Mouse (Mus musculus) left cerebral cortex, postnatal 36 days (tissue): ENCODE results near the gene Hapln2. TPM values are rescaled to one million over a fixed set of nuclear protein-coding genes. Genes with fewer than 3 reads are reported as not detected.
A peak's percentile ranks its signal among the peaks of the same experiment; 100 is the strongest.

ENCODE experiments used
- DNase-seq, 2 experiments: peaks; one replicate each; pipeline ENCODE4 v3.0.0; 2021 to 2022; ENCODE audit warnings: low spot score in 2 of 2, mixed read lengths in 1 of 2
- intact Hi-C: fragments of 180-260 bp; cut with DNase I; formaldehyde crosslinking; loops from one replicate; pipeline ENCODE4 v1.15.1; 2025
- total RNA-seq, 2 experiments: library from RNA; stranded (reverse); gene quantifications; 2 replicates each; pipeline ENCODE4 v1.2.3; 2021

The Hapln2 gene
- 10 to 100 TPM; 14.5 to 15.4 TPM for total RNA-seq

GRCm38 (mm10) chr3:88027434-88028186, at the start of gene Hapln2:
Gene Hapln2, minus strand, starts transcription at chr3:88027583.
- intact Hi-C loops, result no loop called here
- DNase-seq, result no peak

DNA sequence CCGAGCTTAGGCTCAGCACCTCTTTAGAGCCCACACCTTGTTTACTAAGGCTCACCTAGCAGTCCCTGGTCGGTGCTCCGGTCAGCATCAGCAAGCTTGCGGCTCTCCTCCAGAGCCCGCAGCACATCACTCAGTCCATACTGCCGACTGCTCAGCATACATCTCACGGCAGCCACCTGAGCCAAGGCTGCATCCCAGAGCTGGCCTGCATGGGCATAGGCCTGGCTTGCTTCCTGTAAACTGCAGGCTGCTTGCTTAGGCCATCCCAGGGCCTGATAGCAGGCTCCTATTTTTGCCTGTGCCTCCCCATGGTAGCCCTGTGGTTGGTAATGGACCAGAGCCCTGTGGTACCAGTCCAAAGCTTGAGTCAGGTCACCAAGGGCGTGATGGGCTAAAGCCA, 47.4 kb upstream of the Hapln2 start:
- DNase-seq, result no peak
- intact Hi-C loops, result no loop called here

DNA sequence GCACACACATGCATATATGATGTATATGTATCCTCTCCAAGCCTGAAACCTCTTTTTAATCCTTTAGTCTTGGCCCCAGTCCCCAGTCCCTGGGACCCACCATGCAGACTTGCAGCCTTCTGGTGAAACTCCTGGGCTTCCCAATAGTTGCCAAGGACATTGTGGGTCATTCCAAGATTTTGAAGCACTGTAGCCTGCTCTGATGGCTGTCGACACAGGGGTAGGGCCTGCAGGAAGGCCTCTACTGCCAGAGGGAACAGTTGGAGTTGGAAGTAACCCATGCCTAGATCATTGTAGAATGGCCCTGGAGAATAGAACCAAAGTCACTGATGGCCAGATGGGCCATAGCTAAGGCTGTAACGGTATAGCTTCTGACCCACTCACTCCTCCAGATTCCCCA, 47.0 kb upstream of the Hapln2 start:
- intact Hi-C loops, result no loop called here
- DNase-seq, result no peak

DNA sequence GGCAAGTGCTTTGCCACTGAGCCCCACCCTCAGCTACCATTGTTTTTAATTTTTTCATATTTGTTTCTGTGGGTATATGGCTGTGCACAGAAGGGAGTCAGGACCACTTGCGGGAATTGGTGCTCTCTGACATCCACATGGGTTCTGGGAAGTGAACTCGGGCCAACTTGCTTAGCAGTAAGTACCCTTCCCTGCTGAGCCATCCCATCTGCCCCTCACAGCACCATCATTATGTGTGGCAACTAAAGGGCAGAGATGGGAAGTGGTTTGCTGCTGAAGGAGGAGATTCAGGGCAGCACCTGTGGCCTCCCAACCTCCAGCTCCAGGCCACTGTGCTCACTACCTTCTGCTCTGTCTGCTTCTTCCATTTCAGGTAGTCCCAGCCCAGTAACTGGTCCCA, 46.2 kb upstream of the Hapln2 start:
- intact Hi-C loops, result loop anchor here (2.0 kb wide), 2 partner anchors 103 to 139 kb away; partner anchors contain the start of gene Nes
- no peak for DNase-seq

GRCm38 (mm10) chr3:88071783-88072182, 44.4 kb upstream of the Hapln2 start:
- intact Hi-C loops, result loop anchor here (2.0 kb wide), 3 partner anchors 61 to 137 kb away; partner anchors contain the start of gene Nes
- DNase-seq, result peak; percentile 79 to 85

DNA sequence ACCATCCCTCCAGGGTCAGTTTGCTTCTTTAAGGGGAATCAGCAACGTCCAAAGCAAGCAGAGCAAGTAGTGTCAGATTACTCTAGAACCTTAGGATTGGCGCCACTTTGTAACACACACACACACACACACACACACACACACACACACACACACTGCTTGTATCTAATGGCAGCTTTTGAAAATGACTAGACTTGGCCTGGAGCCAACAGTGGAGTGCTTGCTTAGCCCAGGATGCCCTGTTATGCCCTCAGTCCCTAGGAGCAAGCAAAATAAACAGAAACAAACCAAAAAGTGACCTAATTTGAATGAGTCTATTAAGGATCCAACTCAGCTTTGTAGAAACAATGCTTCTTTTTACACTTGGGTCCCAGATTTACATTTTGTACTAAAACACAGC, 41.0 kb upstream of the Hapln2 start:
- intact Hi-C loops, result no loop called here
- DNase-seq, result no peak

GRCm38 (mm10) chr3:88057902-88058696, 30.7 kb upstream of the Hapln2 start, which contains the start of gene Naxe:
Gene Naxe, minus strand, starts transcription at chr3:88058495.
- intact Hi-C loops, result no loop called here
- DNase-seq, result peak; percentile 80 to 85

DNA sequence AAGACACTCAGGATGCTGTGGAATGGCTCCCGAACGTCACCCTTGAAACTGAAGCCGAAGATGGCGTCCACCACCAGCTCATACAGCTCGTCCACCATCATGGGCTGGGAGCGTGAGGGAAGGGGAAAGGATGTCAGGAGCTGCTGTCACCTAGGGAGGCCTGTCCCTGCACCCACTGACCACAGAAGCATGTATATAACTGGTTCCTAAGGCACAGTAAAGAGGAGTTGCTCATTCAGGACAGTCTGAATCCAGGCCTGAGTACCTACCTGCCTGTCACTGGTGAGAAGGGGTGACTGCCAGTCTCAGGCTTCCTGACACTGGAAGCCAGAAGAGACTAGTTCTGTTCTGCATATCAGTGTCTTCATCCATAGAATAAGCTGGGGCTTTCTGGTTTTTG, 29.6 kb upstream of the Hapln2 start:
- intact Hi-C loops, result no loop called here
- DNase-seq, result no peak

DNA sequence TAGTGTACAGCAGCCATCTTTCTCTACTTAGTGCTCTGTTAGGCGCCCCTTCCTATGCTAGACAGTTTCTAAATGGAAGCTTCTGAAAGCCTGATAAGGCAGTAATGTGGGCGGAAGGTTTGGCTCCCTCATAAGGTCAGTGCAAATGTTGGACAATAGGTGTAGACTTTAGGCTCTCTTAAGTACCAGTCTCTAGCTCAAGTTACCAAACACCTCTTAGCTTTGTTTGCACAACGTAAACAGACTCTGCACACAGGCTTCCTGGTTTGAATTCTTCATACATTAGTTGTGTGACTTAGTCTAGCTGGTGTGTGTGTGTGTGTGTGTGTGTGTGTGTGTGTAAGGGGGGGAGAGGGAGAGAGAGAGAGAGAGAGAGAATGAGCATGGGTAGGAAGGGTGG, 22.1 kb upstream of the Hapln2 start:
- no peak for DNase-seq
- intact Hi-C loops, result no loop called here

DNA sequence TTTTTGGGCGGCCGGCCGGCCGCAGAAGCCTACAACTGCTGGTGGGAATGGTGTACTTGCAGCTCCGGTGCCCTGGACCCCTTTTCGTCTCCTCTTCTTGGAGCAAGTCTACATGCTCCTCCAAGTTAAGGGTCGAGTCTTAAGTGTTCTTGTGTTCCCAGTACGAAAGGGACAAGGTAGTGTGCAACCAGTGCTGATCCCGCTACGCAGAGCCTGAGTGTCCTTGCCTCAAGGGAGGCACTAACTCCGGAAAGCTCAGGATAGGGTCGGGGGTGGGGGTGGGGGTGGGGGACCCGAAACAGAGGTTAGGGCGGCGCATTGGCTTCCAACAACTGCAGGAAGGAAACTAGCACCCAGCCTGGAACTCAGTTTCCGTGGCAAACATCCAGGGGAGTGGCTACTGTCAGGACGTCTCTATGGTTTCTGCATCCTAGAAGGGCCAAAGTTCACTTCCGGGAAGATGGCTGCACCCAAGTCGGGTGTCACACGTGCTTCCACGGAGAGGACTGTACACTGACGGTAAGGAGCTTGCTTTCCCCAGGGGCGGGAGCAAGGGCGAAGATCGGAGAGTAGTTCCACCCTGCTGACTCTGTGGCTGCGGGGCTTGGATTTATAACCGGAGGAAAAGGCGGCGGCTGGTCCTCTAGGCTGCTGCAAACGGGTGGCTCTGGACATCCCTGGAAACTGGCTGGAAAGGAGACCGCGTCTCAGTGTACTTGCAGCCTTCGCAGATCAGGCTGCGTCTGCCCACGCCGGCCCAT, 15.5 kb upstream of the Hapln2 start, which contains the start of gene Gpatch4:
TSS of gene Gpatch4 (plus strand) at position 448 of the 761 bp plus-strand sequence.
- intact Hi-C loops, result no loop called here
- peak; percentile 81 to 85 for DNase-seq

DNA sequence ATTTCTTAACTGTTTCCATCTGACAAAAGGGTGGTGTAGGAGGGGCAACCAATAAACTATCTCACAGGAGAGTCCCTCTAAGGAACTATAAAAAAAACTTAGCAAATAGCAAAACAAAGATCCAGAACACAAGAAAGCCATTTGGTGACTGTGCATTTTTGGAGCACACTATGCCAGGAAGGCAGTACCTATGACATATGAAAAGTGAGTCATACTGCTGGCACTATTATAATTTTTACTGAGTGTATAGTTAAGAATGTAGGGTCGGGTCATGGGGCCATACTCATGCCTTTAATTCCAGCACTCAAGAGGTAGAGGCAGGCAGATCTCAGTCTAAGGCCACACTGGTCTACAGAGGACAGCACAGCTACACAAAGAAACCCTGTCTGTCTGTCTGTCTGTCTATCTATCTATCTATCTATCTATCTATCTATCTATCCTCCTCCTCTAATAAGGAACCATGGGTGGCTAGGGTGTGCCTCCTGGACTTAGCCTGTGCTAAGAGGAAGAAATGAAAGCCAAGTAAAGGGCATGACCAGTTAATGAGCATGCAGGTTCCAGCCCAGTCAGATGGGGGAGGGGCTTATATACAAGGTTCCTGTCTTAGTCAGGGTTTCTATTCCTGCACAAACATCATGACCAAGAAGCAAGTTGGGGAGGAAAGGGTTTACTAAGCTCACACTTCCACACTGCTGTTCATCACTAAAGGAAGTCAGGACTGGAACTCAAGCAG, 8.3 kb upstream of the Hapln2 start:
- intact Hi-C loops, result no loop called here
- DNase-seq, result no peak

- intact Hi-C loops, result no loop called here
- no peak for DNase-seq
Measured at GRCm38 (mm10) chr3:88033506-88033905, 6.1 kb upstream of the Hapln2 start.

DNA sequence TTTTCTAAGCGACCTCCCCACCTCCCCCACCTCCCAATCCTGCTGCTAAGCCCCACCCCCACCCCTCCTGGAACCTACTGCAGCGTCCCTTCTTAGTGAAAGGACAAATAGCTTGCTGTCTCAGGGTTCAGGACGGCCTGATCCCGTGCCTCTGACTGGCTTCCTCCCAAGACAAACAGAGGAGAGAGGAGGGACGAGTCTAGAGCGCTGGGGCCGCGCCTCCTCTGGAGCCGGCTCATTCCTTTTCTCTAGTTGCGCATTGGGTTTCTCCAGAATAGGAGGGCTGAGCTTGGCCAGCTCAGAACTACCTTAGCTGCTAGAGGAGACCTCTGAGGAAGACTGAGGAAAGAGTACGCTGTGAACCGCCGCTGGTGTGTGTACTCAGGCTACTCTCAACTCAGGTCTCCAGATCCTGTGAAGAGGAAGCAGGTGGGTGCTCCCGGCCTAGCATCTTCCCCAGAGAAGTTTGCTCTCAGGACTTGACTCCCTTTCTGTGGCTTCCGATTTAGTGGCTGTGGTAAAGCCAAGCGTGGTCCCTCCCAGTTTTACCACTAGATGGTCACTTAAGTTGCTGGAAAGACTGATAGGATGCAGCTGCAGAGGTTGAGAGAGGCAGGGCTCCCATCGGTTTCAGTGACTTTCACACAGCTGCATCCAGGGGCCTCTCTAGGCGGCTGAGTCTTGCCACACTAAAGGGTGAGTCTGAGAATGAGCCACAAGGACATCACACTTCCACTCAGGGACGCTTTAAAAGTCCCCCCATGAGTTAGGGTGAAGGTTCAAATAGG, 3.4 kb upstream of the Hapln2 start:
- DNase-seq, result peak; percentile 33 to 46
- intact Hi-C loops, result no loop called here

DNA sequence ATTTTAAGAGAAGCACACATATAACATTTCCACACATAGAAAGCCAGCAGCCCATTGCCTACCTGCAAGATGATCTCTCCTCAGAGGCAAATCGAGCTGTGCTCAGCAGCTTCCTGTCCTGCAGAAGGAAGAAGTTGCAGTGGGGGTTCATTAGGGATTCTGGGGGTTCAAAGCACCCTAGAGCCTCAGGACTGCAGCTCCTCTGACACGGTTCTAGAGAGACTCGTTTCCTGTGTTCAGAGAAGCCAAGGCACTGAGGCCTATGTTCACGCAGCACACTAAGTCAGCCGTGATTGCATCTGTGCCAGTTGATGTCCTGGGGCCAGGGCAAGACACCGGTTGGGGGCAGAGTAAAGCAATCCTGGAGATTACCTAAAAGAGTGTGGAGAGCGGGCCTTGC, 560 bp downstream of the Hapln2 start:
- intact Hi-C loops, result no loop called here

DNA sequence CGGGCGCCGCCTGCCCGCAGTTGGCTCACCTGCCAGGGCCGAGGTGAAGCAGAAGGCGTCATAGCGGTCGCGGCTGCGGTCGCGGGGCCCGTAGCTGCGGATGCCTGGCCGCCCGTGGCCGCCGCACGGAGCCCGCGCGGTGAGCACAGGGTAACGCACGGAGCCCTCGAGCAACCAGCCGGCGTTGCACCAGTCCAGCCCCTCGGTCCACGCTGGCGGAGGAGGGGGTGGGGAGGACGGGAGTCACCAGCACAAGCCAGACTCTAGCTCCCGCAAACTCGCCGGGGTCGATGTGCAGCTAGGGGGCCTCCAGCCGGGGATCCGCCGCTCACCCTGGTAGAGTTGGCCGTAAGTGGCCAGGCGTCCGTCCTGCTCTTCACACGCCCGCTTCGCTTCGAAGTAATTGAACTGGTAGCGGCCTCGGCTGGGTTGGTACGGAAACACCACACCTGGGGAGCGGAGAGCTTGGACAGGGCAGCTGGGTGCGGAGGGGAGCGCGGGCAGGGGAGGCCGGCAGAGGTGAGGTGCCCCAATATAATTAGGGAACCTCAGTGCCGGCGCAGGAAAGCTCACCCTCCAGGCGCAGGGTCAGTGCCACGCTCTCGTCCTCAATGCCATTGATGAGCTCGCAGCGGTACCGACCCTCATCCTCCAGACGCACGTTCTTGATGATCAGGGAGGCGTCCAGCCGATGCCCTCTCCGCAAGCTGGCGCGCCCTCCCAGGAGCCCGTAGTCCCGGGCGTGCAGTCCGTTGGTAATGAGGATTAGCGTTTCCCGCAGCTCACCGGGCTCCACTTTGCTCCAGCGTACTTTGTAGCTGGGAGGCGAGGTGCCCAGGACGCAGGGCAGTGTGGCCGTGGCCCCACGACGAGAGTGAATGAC, 4.0 kb downstream of the Hapln2 start:
- DNase-seq, result no peak
- intact Hi-C loops, result no loop called here

More for the DNA sequence above, 560 bp downstream of the Hapln2 start:
- no peak for DNase-seq

DNA sequence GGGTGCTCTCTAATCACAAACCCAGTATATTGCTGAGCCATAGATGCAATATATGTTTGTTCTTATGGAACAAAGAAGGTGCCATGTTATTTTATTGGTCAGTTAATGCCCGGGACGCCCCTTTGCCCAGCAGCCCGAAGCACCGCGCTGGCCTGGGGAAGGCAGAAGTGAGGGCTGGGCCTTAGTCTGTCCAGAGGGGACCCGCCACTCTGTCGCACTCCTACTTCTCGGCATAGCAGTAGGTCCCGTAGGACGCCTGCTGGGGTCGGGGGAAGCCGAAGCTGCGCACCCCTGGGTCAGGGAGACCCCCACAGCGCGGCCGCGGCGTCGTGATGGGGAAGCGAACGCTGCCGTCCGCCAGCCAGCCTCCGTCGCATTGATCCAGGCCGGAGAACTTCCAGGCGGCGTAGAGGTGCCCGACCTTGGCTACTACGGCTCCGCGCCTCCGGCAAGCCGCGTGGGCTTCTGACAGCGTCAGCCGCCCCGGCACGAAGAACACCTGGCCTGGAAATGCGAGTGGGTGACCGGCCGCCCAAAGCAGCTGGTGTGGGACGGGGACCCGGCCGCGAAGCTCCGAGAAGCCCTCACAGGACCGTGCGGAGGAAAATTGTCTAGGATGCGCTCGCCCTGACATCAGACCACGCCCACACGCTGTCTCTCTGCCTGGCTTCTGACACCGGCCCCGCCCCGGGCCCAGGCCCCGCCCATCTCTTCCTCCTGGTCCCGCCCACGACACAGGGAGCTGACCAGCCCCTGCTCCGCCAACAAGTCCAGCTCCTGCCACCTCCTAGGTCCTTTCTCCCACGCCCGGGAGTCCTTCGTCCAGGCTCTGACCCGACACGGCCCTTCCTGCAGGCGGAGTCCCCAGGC, 4.8 kb downstream of the Hapln2 start:
- peak; percentile 62 to 76 for DNase-seq
- intact Hi-C loops, result no loop called here
